Mouse (Mus musculus): ENCODE measurements around the gene Fam229a.

Fam229a gene

DNA sequence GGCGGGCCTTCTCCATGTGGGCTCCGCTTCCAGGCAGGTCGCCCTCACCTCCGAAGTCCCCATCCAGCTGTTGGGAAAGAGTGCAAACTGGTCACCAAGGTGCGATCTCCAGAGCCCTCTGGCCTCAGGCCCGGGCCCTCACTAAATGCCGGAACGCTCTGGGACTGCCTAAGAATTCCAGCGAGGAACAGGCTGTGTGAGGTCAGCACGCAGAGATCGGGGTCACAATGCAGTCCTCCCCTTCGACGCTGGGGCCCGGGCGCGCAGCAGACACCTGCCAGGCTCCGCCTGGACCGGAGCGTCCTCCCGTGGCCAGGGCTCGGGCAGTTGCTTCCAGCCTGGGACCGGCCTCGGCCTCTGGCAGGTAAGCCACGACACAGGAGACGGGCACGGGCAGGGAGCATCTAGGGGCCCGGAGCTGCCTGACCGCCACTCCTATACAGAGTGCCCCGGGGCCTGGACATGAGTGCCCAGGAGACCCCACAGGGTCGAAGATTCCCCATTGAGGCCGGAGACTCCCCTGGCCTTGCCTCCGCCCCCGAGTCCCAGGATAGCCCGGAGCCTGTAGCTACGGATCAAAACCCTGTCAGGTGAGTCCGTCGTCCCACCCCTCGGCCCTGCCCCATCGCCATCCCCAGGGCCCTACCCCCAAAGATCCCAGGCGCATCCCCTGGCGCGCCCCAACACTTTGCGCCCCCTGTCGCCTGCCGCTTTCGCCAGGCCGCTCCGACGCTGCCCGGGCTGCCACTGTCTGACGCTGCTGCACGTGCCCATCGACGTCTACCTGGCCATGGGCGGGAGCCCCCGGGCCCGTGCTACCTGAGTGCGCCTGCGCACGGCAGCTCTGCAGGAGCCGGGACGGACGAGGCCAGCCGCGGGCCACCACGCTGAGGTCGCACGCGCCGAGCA is at the start of gene Fam229a, which contains the start of gene Tssk3:
Fam229a (plus strand) TSS at position 219 of the 909 bp plus-strand sequence.
Tssk3 (minus strand) TSS at position 51 of the 909 bp plus-strand sequence.
- ChIA-PET CTCF (interaction anchor here in 1 of 4 experiments (0.7 to 1.6 kb wide), 4 partner anchors 11 to 206 kb away, joined by 3 read pairs; partner anchors contain the start of gene Tmem39b), POLR2A (interaction anchor here (0.5 to 3.2 kb wide), 25 partner anchors 10 to 230 kb away, joined by 3 to 32 read pairs (median 3); partner anchors contain the start of genes Marcksl1 (in 3 of the 4), Bsdc1 (in 2 of the 4), C77080 (in 1 of the 4) and Hdac1 (in 1 of the 4))

DNA sequence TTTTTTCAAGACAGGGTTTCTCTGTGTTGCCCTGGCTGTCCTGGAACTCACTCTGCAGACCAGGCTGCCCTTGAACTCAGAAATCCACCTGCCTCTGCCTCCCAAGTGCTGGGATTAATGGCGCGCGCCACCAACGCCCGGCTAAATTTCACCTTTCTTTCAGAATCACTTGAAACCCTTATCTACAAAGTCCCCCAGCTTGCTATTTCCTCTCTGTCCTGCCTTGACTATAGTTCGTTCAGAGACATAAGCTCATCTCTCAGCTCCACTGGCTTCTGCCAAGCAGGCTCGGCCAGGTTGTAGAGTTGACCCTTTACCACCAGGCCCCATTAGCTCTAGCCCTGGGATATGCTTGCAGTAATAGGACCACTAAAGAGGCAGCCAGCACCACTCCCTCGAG is 43.6 kb upstream of the Fam229a start:
- CTCF ChIA-PET = interaction anchor here in 1 of 4 experiments (0.6 kb wide), 1 partner anchor 97 kb away, joined by 3 read pairs; no protein-coding TSS in a partner anchor
- POLR2A ChIA-PET = interaction anchor here (0.8 to 1.8 kb wide), 12 partner anchors 8 to 187 kb away, joined by 3 to 9 read pairs (median 3); partner anchors contain the start of genes Bsdc1 (in 3 of the 4) and C77080 (in 1 of the 4)

DNA sequence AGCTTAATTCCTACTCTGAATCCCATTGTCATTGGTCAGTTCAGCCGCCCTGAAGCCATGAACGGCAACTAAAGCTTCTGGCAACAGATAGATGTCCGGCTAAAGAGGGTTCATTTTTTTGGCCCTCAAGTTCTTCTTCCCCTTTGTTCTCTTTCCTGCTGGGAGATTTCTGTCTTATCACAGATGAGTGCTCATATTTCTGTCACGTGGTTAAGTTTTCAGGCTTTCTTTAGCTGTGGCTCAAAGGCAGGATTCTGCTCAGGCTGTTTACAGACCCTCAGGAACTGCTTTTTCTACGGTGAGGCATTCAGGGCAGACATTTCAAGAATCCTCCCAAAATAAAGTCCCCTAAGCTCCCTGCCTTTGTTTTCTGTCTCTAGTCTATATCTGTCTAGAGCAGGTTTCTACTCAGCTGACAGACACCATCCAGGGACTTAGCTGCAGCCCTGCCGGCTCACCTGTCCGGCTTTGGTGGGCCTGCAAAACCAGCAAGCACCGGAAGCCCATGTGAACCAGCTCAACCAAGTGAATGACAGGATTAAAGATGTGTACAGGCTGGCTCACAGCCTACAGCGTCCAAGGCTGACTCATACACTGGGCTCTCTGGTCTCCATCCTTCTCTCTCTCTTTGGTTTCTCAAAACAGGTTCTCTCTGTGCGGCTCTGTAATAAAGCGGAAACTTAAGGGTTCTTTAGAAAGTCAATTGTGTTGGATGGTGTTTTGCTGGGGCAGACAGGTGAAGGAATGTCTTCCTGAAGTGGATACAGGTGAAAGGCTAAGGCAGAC is 43.0 kb upstream of the Fam229a start:
- ChIA-PET CTCF (interaction anchor here in 3 of 4 experiments (0.6 to 1.0 kb wide), 4 partner anchors 14 to 103 kb away, joined by 3 to 5 read pairs (median 3); partner anchors contain the start of gene Bsdc1 (in 1 of the 3)), POLR2A (interaction anchor here (0.5 to 1.8 kb wide), 24 partner anchors 9 to 390 kb away, joined by 3 to 9 read pairs (median 3); partner anchors contain the start of genes Bsdc1 (in 3 of the 4) and C77080 (in 1 of the 4))

DNA sequence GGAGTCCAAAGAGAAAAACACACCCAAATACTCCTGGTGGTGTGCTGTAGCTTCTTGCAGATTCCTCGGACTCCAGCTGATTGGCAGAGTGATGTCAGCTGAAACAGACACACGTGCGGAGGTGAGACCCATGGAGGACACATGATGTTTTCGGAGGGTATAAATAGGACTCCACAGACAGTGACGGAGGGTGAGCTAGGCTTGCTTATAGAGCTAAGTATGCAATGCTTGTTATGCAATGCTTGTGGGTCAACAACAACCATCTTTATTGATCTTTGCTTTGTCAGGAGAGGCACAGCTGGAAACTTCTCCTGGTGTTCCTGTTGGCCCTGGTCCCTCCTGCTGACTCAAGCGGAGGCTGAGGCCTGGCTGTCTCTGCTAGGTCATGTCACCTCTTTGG is 42.3 kb upstream of the Fam229a start:
- ChIA-PET POLR2A (interaction anchor here in 3 of 4 experiments (0.6 to 1.8 kb wide), 16 partner anchors 12 to 391 kb away, joined by 3 to 9 read pairs (median 3); partner anchors contain the start of genes Bsdc1 (in 3 of the 3) and C77080 (in 1 of the 3)), CTCF (interaction anchor here in 2 of 4 experiments (0.5 to 1.0 kb wide), 4 partner anchors 13 to 259 kb away, joined by 3 to 5 read pairs (median 4); partner anchors contain the start of genes Bsdc1 (in 1 of the 2) and Yars (in 1 of the 2))

DNA sequence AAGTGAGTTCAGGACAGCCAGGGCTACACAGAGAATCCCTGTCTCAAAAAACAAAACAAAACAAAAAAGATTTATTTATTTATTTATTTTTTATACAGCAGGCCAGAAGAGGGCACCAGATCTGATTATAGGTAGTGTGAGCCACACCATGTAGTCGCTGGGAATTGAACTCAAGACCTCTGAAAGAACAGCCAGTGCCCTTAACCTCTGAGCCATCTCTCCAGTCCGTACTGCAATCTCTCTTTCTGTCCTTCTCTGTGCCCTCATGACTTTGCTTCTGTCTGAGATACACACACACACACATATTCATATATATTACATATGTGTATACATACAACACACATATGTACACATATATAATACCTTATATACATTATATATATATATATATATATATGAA is 40.1 kb upstream of the Fam229a start:
- CTCF ChIA-PET = interaction anchor here in 3 of 4 experiments (0.6 to 1.2 kb wide), 7 partner anchors 32 to 813 kb away, joined by 3 to 5 read pairs (median 3); no protein-coding TSS in a partner anchor
- POLR2A ChIA-PET = interaction anchor here (0.6 to 2.3 kb wide), 15 partner anchors 9 to 345 kb away, joined by 3 to 19 read pairs (median 3); partner anchors contain the start of genes Bsdc1 (in 3 of the 4), Zbtb8a (in 1 of the 4), Zbtb8b (in 1 of the 4) and Zbtb8os (in 1 of the 4)

DNA sequence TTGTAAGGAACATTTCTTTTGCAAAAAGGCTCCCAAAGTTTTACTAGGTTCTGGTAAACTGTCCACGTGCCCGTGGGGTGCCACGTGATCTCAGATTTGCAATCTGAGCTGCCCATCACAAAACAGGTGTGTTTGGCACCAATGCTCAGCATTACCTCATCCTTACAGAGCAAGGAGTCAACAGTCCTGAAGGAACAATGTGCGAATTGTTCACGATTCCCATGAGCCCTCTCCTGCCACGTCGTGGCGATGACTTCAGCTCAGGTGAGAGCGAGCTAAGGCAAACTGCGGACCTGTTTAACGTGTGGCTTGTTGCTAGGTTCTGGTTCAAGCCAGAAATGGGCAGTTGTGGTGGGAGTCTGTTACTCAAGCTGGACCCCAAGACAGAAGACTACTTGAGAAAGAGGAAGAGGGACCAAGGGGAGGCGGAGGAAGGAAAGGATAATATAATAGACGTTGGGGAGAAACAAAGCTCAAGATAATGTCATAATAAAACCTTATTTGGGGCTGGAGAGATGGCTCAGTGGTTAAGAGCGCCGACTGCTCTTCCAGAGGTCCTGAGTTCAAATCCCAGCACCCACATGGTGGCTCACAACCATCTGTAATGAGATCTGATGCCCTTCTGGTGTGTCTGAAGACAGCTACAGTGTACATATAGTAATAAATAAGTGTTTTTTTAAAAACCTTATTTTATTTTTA is 39.4 kb upstream of the Fam229a start:
- ChIA-PET CTCF (interaction anchor here (0.7 to 1.2 kb wide), 9 partner anchors 19 to 491 kb away, joined by 3 to 5 read pairs (median 4); no protein-coding TSS in a partner anchor), POLR2A (interaction anchor here (0.6 to 2.3 kb wide), 26 partner anchors 9 to 329 kb away, joined by 3 to 19 read pairs (median 4); partner anchors contain the start of genes Bsdc1 (in 4 of the 4), Zbtb8b (in 2 of the 4), Zbtb8a (in 1 of the 4) and Zbtb8os (in 1 of the 4))

DNA sequence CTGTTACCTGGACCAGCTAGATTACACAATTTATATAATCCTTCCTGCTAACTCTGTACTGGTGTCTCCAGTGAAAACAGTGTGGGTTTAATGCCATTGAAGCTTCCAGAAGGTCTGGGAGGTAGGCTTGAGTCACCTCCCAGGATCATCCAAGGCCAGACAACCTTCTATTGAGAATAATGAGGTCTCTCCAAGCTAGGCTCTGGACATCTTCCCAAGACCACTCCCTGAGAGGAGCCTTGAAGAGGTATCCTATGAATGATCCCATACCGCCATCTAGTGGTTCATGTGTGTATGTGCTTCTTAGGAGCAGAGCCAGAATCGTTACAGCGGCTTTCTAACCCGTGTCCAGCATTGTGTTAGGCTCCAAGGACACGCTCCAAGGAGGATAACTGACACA is 35.7 kb upstream of the Fam229a start:
- ChIA-PET POLR2A (interaction anchor here in 3 of 4 experiments (0.6 to 1.5 kb wide), 25 partner anchors 15 to 398 kb away, joined by 3 to 9 read pairs (median 3); partner anchors contain the start of gene Zbtb8b (in 1 of the 3)), CTCF (interaction anchor here (0.5 to 2.8 kb wide), 50 partner anchors 14 to 744 kb away, joined by 3 to 26 read pairs (median 4); partner anchors contain the start of genes C77080 (in 1 of the 4), Fndc5 (in 1 of the 4) and Zbtb8b (in 1 of the 4))

DNA sequence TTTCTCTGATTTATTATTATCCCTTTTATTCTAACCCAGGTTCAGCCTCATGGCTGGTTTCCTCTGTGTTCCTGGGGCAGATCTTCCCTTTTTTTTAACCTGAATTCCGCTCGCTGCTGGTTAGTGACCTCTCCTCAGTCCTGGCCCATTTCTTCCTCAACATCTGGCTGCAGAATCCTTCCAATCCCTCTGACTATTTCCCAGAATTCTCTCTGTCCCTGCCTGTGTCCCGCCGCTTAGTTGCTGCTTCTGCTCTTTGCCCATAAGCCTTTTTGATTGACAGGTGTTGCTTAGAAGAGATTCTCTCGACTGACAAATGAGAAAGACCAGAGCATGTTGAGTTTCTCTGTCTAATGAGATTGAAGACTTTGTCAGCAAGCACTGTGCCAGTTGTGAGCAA is 34.9 kb upstream of the Fam229a start:
- POLR2A ChIA-PET = interaction anchor here in 2 of 4 experiments (0.6 to 1.8 kb wide), 5 partner anchors 53 to 245 kb away, joined by 4 to 9 read pairs (median 6); no protein-coding TSS in a partner anchor
- CTCF ChIA-PET = interaction anchor here (0.6 to 2.8 kb wide), 19 partner anchors 16 to 745 kb away, joined by 3 to 26 read pairs (median 6); partner anchors contain the start of genes C77080 (in 1 of the 4), Txlna (in 1 of the 4) and Zbtb8b (in 1 of the 4)

DNA sequence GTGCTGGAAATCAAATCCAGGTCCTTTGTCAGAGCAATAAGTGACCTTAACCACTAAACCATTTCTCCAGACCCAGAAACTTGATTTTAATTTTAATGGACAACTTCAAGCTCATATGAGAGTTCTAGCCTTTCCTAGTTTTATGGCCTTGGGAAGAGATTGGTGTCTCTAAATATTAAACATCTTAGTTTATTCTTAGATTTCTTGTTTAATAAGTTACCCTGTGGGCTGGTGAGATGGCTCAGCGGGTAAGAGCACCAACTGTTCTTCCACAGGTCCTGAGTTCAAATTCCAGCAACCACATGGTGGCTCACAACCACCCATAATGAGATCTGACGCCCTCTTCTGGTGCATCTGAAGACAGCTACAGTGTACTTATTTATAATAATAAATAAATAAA is 33.7 kb upstream of the Fam229a start:
- ChIA-PET CTCF (interaction anchor here in 2 of 4 experiments (0.5 to 1.2 kb wide), 4 partner anchors 106 to 323 kb away, joined by 3 to 4 read pairs (median 3); no protein-coding TSS in a partner anchor), POLR2A (interaction anchor here in 2 of 4 experiments (0.5 to 1.8 kb wide), 4 partner anchors 52 to 445 kb away, joined by 3 to 6 read pairs (median 4); partner anchors contain the start of genes S100pbp (in 1 of the 2) and Yars (in 1 of the 2))

DNA sequence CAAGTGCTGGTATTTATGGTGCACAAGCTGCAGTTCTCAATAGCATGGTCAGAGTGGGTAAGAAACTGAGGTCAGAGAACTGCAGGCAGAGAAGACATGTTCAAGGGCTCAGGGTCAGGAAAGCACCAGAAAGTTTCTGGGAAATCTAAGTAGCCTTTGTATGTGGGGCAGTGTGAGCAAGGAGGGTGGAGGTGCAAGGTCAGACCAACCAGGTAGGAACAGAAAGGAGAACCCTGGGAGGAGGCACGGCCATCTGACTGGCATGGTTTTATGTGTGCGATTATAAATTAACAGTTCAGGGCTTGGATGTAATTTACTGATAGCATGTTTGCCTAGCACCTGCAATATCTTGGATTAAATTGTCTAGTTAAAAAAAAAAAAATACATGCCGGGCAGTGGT is 31.3 kb upstream of the Fam229a start:
- ChIA-PET POLR2A (interaction anchor here in 2 of 4 experiments (0.6 to 2.8 kb wide), 7 partner anchors 8 to 1069 kb away, joined by 3 to 24 read pairs (median 3); partner anchors contain the start of genes S100pbp (in 1 of the 2) and Yars (in 1 of the 2)), CTCF (interaction anchor here in 1 of 4 experiments (0.7 kb wide), 1 partner anchor 188 kb away, joined by 8 read pairs; no protein-coding TSS in a partner anchor)

DNA sequence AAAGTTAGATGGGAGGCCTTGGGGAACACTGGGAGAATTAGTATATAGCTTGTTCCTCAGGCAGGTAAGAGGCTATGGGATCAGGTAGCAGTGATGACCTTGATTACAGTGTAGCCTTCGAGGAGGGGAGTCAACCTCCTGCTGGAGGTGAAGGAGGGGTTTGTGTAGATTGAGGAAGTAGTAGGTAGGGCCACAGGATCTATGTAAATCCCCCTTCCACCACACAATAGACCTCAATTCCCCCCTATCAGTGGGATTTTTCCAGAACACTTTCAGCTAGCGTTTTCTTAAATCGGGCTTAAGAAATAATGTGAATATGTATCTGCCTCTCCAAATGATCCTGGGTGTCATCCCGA is 30.2 kb upstream of the Fam229a start:
- ChIA-PET POLR2A (interaction anchor here (0.5 to 2.8 kb wide), 144 partner anchors 9 to 1201 kb away, joined by 3 to 35 read pairs (median 5); partner anchors contain the start of genes S100pbp (in 3 of the 4), Yars (in 3 of the 4), Fam229a (in 2 of the 4) and Hdac1 (in 2 of the 4)), CTCF (interaction anchor here (0.5 to 1.9 kb wide), 20 partner anchors 13 to 1194 kb away, joined by 3 to 14 read pairs (median 4); partner anchors contain the start of genes Ccdc28b (in 1 of the 4) and Marcksl1 (in 1 of the 4))

DNA sequence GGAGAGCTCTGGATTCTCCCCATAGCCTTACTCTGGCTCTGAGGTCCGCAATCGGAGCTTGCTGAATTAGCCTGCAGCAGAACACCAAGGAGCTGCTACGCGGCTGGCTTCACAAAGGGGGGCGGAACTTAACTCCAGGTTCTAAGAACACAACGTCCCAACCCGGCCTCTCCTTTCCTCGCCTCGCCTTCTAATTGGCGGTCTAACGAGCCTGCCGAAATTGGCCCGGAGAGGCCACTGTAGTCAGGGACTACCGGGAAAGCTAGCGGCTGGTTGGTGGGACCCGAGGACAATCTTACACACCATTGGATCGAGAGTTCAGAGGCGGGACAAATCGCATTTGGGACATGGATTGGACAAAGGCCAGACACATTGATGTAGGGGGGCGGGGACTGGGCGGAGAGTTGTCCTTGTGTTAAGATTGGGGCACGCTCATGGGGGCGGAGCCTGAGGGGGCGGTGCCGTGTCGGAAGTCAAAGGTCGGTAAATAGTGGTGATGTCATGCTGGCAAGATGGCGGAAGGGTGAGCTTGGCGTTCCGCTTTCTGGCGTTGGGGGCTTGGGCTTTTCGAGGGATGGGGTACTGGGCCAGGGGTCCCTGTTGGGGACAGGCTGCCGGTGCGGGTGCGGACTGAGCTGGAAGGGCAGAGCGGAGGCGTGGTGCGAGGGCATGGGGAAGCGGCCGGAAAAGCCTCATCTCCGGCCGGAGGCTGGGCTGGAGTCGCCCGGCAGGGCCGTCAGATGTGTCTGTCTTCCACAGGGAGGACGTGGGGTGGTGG is 29.6 kb upstream of the Fam229a start, which contains the start of gene Bsdc1:
Bsdc1 (plus strand) TSS at position 399 of the 778 bp plus-strand sequence.
- CTCF ChIA-PET = interaction anchor here (0.5 to 1.9 kb wide), 26 partner anchors 13 to 1194 kb away, joined by 3 to 14 read pairs (median 4); partner anchors contain the start of genes Ccdc28b (in 1 of the 4) and Marcksl1 (in 1 of the 4)
- POLR2A ChIA-PET = interaction anchor here (0.5 to 2.8 kb wide), 171 partner anchors 8 to 1201 kb away, joined by 3 to 35 read pairs (median 4); partner anchors contain the start of genes Rnf19b (in 4 of the 4), Marcksl1 (in 3 of the 4), Fam229a (in 2 of the 4) and Hdac1 (in 2 of the 4)

DNA sequence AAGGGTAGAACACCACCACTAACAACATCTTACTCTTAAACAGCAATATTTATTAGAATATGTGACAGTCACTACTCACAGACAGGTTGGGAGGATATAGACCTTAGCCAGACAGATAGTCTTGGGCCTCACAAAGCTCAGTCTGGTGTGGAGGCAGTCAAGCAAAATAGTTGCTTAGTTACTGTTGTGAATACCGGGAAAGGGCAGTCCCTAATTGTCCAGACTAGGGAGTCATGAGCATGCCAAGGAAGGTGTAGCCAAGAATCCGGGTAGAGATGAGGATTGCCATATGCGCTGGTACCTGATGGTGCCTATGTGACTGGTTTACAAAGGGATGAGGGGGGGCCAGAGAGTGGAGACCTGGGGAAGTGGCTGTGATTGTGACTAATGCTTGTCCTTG is 28.9 kb upstream of the Fam229a start:
- CTCF ChIA-PET = interaction anchor here (0.5 to 1.9 kb wide), 15 partner anchors 14 to 328 kb away, joined by 3 to 14 read pairs (median 4); partner anchors contain the start of genes Ccdc28b (in 1 of the 4) and Marcksl1 (in 1 of the 4)
- POLR2A ChIA-PET = interaction anchor here (0.6 to 2.8 kb wide), 111 partner anchors 8 to 1200 kb away, joined by 3 to 35 read pairs (median 6); partner anchors contain the start of genes Marcksl1 (in 3 of the 4), Fam229a (in 2 of the 4), Hdac1 (in 2 of the 4) and Rbbp4 (in 2 of the 4)
